Mouse (Mus musculus) lung, embryonic 16.5 days (tissue): ENCODE data around the gene Paqr7. TPM values are rescaled to one million over a fixed set of nuclear protein-coding genes. Genes with fewer than 3 reads are reported as not detected.

ENCODE experiments used
- ATAC-seq: fragments of 200-750 bp; cut with Nextera tagmentation; 2 replicates; pipeline ENCODE4 v1.8.0; 2017; ENCODE audit warnings: low read depth, mild to moderate bottlenecking, moderate library complexity
- H3K27ac ChIP-seq: fragments of 300-500 bp; sonication (generic); 2 replicates; pipeline ENCODE4 v1.5.1; 2014; ENCODE audit warnings: mild to moderate bottlenecking, control low read depth, low read length
- H3K27me3 ChIP-seq: fragments of 300-500 bp; sonication (generic); 2 replicates; pipeline ENCODE4 v1.6.1; 2014; ENCODE audit warnings: low read depth, low read length, mixed read lengths; ENCODE audit not compliant: control insufficient read depth, insufficient read depth
- H3K36me3 ChIP-seq: fragments of 300-500 bp; sonication (generic); 2 replicates; pipeline ENCODE4 v1.6.1; 2014; ENCODE audit warnings: low read length; ENCODE audit not compliant: control insufficient read depth, insufficient read depth
- H3K4me1 ChIP-seq: fragments of 300-500 bp; sonication (generic); replicated peaks from 2 replicates; pipeline ENCODE4 v1.6.1; 2014; ENCODE audit warnings: low read length, mixed read lengths; ENCODE audit not compliant: control insufficient read depth, insufficient read depth
- H3K4me2 ChIP-seq: fragments of 300-500 bp; sonication (generic); 2 replicates; pipeline ENCODE4 v1.6.1; 2014; ENCODE audit warnings: low read depth, low read length, control low read depth
- H3K4me3 ChIP-seq: fragments of 300-500 bp; sonication (generic); 2 replicates; pipeline ENCODE4 v1.5.1; 2014; ENCODE audit warnings: mild to moderate bottlenecking, low read length, control low read depth
- H3K9ac ChIP-seq: fragments of 300-500 bp; sonication (generic); 2 replicates; pipeline ENCODE4 v1.6.1; 2014; ENCODE audit warnings: low read length, control low read depth
- H3K9me3 ChIP-seq: fragments of 300-500 bp; sonication (generic); 2 replicates; pipeline ENCODE4 v1.6.1; 2016; ENCODE audit warnings: low read length; ENCODE audit not compliant: control insufficient read depth
- WGBS: fragments of 180-500 bp; shearing (Covaris S2); extraction: QIAGEN DNeasy Blood & Tissue Kit; methylation state at CpG from one replicate; pipeline ENCODE4 v1.1.7; 2014; 5-methylcytosine and 5-hydroxymethylcytosine counted together
- polyA plus RNA-seq: library from polyadenylated mRNA; unstranded; fragments of >200 nt; fragmentation: Nextera tagmentation; extraction: Ambion mirVana; gene quantifications from 2 replicates; pipeline ENCODE4 v1.2.1, GENCODE M21; 2015

Gene Paqr7
- polyA plus RNA-seq, 1 experiment from 2014 or later, result 6.9 TPM

DNA sequence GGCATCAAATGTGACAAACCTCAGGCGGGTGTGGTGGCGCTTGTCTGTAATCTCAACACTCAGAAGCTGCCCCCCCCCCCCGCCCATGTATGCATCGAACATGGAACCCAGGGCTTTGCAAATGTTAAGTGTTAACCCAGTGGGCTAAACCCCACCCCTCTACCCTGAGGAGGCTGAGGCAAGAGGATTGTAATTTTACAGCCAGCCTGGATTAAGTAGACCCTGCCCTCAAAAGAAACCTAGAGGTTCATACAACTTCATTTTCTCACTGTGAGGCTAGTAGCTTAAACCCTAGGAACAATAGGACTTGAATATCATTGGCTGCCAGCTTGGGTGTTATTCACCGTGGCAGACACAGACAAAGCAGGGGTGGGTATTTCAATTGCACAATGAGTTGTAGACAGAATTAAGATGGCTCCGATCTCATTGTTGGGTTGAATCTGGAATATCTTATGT, 27.1 kb upstream of the Paqr7 start:
- Histone ChIP-seq H3K4me3 (peak overlapping the region; percentile 92), H3K9ac (peak overlapping the region; percentile 93), H3K36me3 (peaks cover 26% of the 10 kb centered on the region), H3K4me1 (peaks cover 10% of the 10 kb centered on the region), H3K4me2 (peak overlapping the region; percentile 78), H3K27ac (peak overlapping the region; percentile 52; the same call in 1 of the 2 replicates), H3K27me3 (no peaks in the 10 kb centered on the region), H3K9me3 (0 out of 2 replicates have a peak, but pooled peaks cover 2% of the 10 kb centered on the region)
- ATAC-seq, result peak; percentile 5; the same call in 1 of the 2 replicates
- WGBS, result 6% methylated on average over 6 of the region's 6 CpGs

DNA sequence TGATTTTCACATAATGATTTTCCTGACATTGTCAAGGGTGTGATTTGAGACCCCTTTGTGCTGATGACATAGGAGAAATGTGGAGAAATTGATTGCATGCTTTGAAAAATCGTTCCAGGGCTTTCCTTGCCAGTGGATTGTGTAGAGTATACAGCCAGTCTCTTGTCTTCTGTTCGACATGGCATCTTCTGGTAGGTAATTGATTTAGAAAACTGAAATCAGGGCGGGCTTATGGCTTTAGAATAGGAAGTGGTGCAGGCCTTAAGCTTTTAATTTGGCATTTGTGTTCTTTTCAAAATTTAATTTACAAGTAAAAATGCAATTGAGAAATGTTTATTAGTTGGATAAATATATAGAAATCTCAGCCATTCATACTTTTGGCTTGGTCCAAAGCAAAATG, 26.5 kb upstream of the Paqr7 start:
- peaks cover 31% of the 10 kb centered on the region for H3K36me3 ChIP-seq
- H3K27me3 ChIP-seq, result no peaks in the 10 kb centered on the region
- H3K27ac ChIP-seq, result no peak overlapping the region
- peak overlapping the region; percentile 92 for H3K4me3 ChIP-seq
- 0 out of 2 replicates have a peak, but pooled peaks cover 2% of the 10 kb centered on the region for H3K9me3 ChIP-seq
- peak overlapping the region; percentile 78 for H3K4me2 ChIP-seq
- WGBS, result 53% methylated on average over 3 of the region's 3 CpGs
- no peak for ATAC-seq
- peaks cover 10% of the 10 kb centered on the region for H3K4me1 ChIP-seq
- peak overlapping the region; percentile 54; the same call in 1 of the 2 replicates for H3K9ac ChIP-seq

DNA sequence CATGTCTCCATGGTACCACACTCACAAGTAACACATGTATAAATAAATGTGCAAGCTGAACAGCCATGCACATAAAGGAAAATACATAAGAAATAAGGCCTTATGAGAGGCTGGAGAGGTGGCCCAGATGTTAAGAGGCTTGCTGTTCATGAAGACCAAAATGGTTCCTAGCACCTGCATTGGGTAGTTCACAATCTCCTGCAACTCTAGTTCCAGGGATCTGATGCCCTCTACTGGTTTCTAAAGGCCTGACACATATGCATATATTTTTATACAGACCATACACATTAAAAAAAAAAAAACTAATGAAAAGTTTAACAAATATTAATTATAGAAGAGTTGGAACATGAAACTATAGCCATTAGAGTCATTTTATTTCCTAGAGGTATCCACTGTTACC, 25.0 kb upstream of the Paqr7 start:
- Histone ChIP-seq H3K4me2 (no peak overlapping the region), H3K4me3 (no peak overlapping the region), H3K27me3 (no peaks in the 10 kb centered on the region), H3K9me3 (0 out of 2 replicates have a peak, but pooled peaks cover 2% of the 10 kb centered on the region), H3K36me3 (peaks cover 37% of the 10 kb centered on the region), H3K27ac (no peak overlapping the region), H3K9ac (no peak overlapping the region), H3K4me1 (peaks cover 10% of the 10 kb centered on the region)
- no peak for ATAC-seq

DNA sequence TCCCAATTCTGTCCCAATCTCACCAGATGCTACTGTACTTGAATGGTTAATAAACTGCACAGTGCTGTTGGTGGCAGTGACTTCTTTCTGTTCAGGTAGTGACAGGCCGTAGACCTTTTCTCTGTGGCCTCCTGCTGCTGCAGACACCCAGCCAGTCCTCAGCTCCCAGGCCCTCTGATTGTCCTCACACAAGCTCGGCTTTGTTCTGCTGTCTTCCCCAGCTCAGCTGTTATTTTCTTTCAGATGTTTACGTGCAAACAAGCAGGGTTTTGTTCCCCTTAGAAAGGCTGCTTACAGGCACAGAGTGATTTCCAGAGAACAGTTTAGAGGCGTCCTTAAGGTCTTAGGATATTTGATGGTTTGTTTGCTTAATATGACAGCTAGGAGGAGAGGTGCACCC, 22.7 kb upstream of the Paqr7 start:
- 80% methylated on average over 4 of the region's 4 CpGs for WGBS
- Histone ChIP-seq H3K4me1 (peaks cover 5% of the 10 kb centered on the region), H3K4me2 (no peak overlapping the region), H3K9me3 (0 out of 2 replicates have a peak, but pooled peaks cover 2% of the 10 kb centered on the region), H3K9ac (no peak overlapping the region), H3K36me3 (peaks cover 37% of the 10 kb centered on the region), H3K27ac (no peak overlapping the region), H3K4me3 (no peak overlapping the region), H3K27me3 (no peaks in the 10 kb centered on the region; the same call in 1 of the 2 replicates)
- ATAC-seq, result no peak

DNA sequence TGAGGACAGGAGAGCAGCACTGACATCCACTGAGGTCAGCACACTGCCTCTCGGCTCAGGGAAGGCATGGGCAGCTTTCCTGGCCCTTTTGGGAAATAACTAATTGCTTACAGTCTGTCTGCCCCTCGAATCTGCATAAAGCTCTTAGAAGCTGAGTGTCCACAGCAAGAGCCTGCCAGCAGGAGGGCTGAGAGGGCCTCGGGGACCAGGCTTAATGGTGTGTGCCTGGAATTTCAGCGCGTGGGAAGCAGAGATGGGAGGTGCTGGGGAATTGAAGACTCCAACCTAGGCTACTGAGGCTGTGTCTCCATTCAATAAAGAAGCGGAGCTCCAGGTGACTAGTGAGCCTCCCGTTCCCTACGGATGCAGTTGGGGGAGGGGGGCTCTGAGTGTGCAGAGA, 22.3 kb upstream of the Paqr7 start:
- Histone ChIP-seq H3K36me3 (peaks cover 37% of the 10 kb centered on the region), H3K4me1 (peaks cover 5% of the 10 kb centered on the region)

DNA sequence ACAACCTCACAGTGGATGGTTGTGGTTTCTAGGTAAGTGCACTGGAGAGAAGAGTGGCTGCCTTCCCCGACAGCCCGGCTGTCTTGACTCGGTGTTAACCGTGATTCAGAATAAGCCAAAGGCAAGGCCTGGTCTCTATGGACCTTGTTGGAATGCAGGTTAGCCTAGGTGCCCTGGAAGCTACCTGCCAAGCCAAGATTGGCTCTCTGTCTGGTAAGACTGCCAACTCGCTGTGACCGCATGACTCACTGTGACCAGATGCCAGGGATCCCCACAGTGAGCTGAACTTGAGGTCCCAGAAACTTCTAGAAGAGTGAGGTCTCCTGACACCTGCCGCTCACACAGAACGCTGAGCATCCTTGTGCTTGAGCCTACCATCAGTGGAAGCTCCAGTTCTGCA, 19.6 kb upstream of the Paqr7 start:
- 81% methylated on average over 8 of the region's 8 CpGs for WGBS
- no peak for ATAC-seq
- H3K4me1 ChIP-seq, result 0 out of 2 replicates have a peak, but pooled peaks cover 2% of the 10 kb centered on the region
- no peak overlapping the region for H3K27ac ChIP-seq
- H3K9ac ChIP-seq, result no peak overlapping the region
- no peak overlapping the region for H3K4me3 ChIP-seq
- H3K9me3 ChIP-seq, result no peaks in the 10 kb centered on the region
- H3K27me3 ChIP-seq, result no peaks in the 10 kb centered on the region; the same call in 1 of the 2 replicates
- peaks cover 26% of the 10 kb centered on the region for H3K36me3 ChIP-seq
- H3K4me2 ChIP-seq, result no peak overlapping the region

More for the DNA sequence above, 22.3 kb upstream of the Paqr7 start:
- Histone ChIP-seq H3K9me3 (0 out of 2 replicates have a peak, but pooled peaks cover 2% of the 10 kb centered on the region), H3K4me2 (no peak overlapping the region), H3K27me3 (no peaks in the 10 kb centered on the region; the same call in 1 of the 2 replicates), H3K9ac (no peak overlapping the region), H3K4me3 (no peak overlapping the region), H3K27ac (no peak overlapping the region)
- no peak for ATAC-seq
- 78% methylated on average over 8 of the region's 8 CpGs for WGBS

DNA sequence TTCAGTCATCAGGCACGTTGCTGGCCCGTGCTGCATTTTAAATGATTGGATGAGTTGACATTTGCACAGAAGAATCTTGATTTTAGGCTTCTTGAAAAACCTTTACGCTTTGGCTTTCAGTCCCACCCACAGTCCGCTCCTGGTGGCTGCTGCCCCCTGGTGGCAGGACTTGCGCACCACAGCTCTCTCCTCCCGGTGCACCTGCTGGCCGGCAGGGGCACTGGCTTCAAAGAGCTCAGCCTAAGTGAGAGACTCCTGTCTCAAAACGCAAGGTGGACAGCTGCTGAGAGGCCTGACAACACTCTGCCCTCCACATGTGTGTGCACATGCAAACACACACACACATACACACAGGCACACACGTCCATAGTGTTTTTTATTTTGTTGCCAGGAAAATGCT, 18.5 kb upstream of the Paqr7 start:
- no peak overlapping the region for H3K4me3 ChIP-seq
- no peaks in the 10 kb centered on the region; the same call in 1 of the 2 replicates for H3K27me3 ChIP-seq
- peaks cover 19% of the 10 kb centered on the region for H3K36me3 ChIP-seq
- no peak overlapping the region for H3K27ac ChIP-seq
- H3K9me3 ChIP-seq, result no peaks in the 10 kb centered on the region
- no peak overlapping the region for H3K4me2 ChIP-seq
- H3K4me1 ChIP-seq, result 0 out of 2 replicates have a peak, but pooled peaks cover 2% of the 10 kb centered on the region
- H3K9ac ChIP-seq, result no peak overlapping the region
- 5% methylated on average over 9 of the region's 9 CpGs for WGBS
- ATAC-seq, result peak; percentile 55; the same call in 1 of the 2 replicates

DNA sequence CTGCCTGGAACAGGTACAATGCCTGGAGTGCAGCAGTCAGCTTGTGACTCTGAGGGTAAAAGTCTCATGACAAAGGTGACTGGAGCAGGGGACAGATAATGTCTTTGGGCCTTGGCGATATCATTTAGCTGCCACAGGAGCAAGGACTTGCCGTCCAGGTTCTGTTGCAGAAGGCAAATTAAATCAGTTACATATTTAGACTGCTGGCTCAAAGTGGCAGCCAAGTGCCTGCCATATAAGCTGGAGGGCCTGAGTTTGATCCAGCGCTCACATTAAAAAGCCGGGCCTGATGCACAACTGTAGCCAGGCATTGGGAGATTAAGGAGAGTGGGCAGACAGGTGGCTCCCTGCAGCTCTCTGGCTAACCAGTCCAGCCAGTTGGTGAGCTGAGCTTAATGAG, 16.7 kb upstream of the Paqr7 start:
- no peak overlapping the region for H3K4me3 ChIP-seq
- H3K4me2 ChIP-seq, result no peak overlapping the region
- H3K36me3 ChIP-seq, result peaks cover 7% of the 10 kb centered on the region
- WGBS, result 74% methylated on average over 4 of the region's 4 CpGs
- no peak overlapping the region for H3K9ac ChIP-seq
- ATAC-seq, result no peak
- no peak overlapping the region for H3K27ac ChIP-seq
- H3K27me3 ChIP-seq, result no peaks in the 10 kb centered on the region; the same call in 1 of the 2 replicates
- no peaks in the 10 kb centered on the region for H3K9me3 ChIP-seq
- H3K4me1 ChIP-seq, result 0 out of 2 replicates have a peak, but pooled peaks cover 2% of the 10 kb centered on the region

DNA sequence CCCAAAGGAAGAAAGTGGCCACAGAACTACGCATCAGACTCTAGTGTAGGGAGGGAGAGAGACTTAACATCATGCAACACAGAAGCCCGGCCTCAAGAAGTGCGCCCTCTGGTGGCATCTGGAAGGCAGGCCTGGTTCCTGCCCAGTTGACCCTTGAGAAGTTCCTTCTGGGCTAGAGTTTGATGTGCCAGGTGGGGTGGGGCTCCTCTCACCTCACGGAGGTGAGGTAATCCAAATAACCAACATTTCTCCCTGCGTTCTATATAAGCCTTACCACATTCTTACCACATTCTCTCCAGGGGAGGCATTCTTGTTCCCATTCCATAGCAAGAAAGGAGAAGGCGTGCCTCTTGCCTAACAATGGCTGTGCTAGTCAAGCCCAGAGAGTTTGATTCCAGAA, 15.6 kb upstream of the Paqr7 start:
- no peak overlapping the region for H3K4me3 ChIP-seq
- H3K27me3 ChIP-seq, result no peaks in the 10 kb centered on the region; the same call in 1 of the 2 replicates
- no peak overlapping the region for H3K9ac ChIP-seq
- peak; percentile 61 for ATAC-seq
- H3K27ac ChIP-seq, result no peak overlapping the region
- 0 out of 2 replicates have a peak, but pooled peaks cover 2% of the 10 kb centered on the region for H3K36me3 ChIP-seq
- H3K9me3 ChIP-seq, result no peaks in the 10 kb centered on the region
- 18% methylated on average over 6 of the region's 6 CpGs for WGBS
- H3K4me1 ChIP-seq, result 0 out of 2 replicates have a peak, but pooled peaks cover 2% of the 10 kb centered on the region
- H3K4me2 ChIP-seq, result no peak overlapping the region
